Mouse (Mus musculus) lung, postnatal 10 days (tissue): Measurements from ENCODE around the gene Mcl1.
A peak's percentile ranks its signal among the peaks of the same experiment; 100 is the strongest.
"Not testable (repeated sequence)": the region's sequence is repeated elsewhere in the genome, so short reads cannot be mapped to it uniquely, and the experiment has no call there.

Experiments
- DNase-seq: peaks from one replicate; pipeline ENCODE4 v3.0.0; 2021

The Mcl1 gene

GRCm38 (mm10) chr3:95651033-95651373 is 7.6 kb upstream of the Mcl1 start:
- no peak for DNase-seq

- DNase-seq: no peak
Measured at GRCm38 (mm10) chr3:95651391-95652203, 7.0 kb upstream of the Mcl1 start.

GRCm38 (mm10) chr3:95652204-95652811 is 6.3 kb upstream of the Mcl1 start:
- no peak for DNase-seq

GRCm38 (mm10) chr3:95652871-95653270 is 5.7 kb upstream of the Mcl1 start:
- no peak for DNase-seq

GRCm38 (mm10) chr3:95653473-95654034 is 5.0 kb upstream of the Mcl1 start:
- peak; percentile 72 for DNase-seq

GRCm38 (mm10) chr3:95654371-95654770 is 4.2 kb upstream of the Mcl1 start:
- DNase-seq: not testable (repeated sequence)

GRCm38 (mm10) chr3:95655437-95655836 is 3.2 kb upstream of the Mcl1 start:
- no peak for DNase-seq

- no peak for DNase-seq
Measured at GRCm38 (mm10) chr3:95657108-95657507, 1.5 kb upstream of the Mcl1 start.

- no peak for DNase-seq
Measured at GRCm38 (mm10) chr3:95657711-95658110, 877 bp upstream of the Mcl1 start.

GRCm38 (mm10) chr3:95658868-95659712 is 502 bp downstream of the Mcl1 start:
- DNase-seq: peak; percentile 93

GRCm38 (mm10) chr3:95659948-95660347 is 1.4 kb downstream of the Mcl1 start:
- no peak for DNase-seq

GRCm38 (mm10) chr3:95660788-95661478 is 2.3 kb downstream of the Mcl1 start:
- DNase-seq: no peak

- no peak for DNase-seq
Measured at GRCm38 (mm10) chr3:95661945-95662715, 3.5 kb downstream of the Mcl1 start.

- DNase-seq: no peak
Measured at GRCm38 (mm10) chr3:95662724-95663449, 4.3 kb downstream of the Mcl1 start.

GRCm38 (mm10) chr3:95663486-95663885 is 4.9 kb downstream of the Mcl1 start:
- DNase-seq: no peak

- DNase-seq: peak; percentile 2
Measured at GRCm38 (mm10) chr3:95663969-95664608, 5.5 kb downstream of the Mcl1 start.

- peak; percentile 4 for DNase-seq
Measured at GRCm38 (mm10) chr3:95664940-95665352, 6.4 kb downstream of the Mcl1 start.

- DNase-seq: peak; percentile 86
Measured at GRCm38 (mm10) chr3:95666124-95666844, 7.7 kb downstream of the Mcl1 start.

GRCm38 (mm10) chr3:95667521-95667920 is 8.9 kb downstream of the Mcl1 start:
- no peak for DNase-seq

- DNase-seq: peak; percentile 85
Measured at GRCm38 (mm10) chr3:95668026-95668425, 9.4 kb downstream of the Mcl1 start.
